Mouse (Mus musculus) CH12.LX (cell line): ENCODE data around the gene Tctn1. TPM values are rescaled to one million over a fixed set of nuclear protein-coding genes. Genes with fewer than 3 reads are reported as not detected.

Source experiments
- DNase-seq: peaks from one replicate; pipeline ENCODE4 v3.0.0-alpha.2; 2013; ENCODE audit errors: extremely low read depth
- H3K27ac ChIP-seq: 2 replicates; pipeline ENCODE4 v1.5.1; 2012; ENCODE audit warnings: low read depth, mild to moderate bottlenecking, control low read depth, moderate library complexity; ENCODE audit not compliant: insufficient read depth
- H3K27me3 ChIP-seq: replicated peaks from 2 replicates; pipeline ENCODE3; 2012; ENCODE audit warnings: inconsistent platforms
- H3K36me3 ChIP-seq, 2 experiments: replicated peaks in 1 of 2; 2 replicates each; pipeline versions ENCODE3 to v1.6.1; 2012; ENCODE audit warnings: inconsistent platforms in 1 of 2, low read length in 1 of 2, mild to moderate bottlenecking in 1 of 2, mixed read lengths in 1 of 2, moderate library complexity in 1 of 2; ENCODE audit not compliant: control insufficient read depth in 1 of 2, insufficient read depth in 1 of 2
- H3K4me1 ChIP-seq, 2 experiments: 2 replicates each; pipeline ENCODE4 v1.6.1; 2012; ENCODE audit warnings: inconsistent platforms in 1 of 2, moderate library complexity in 1 of 2; ENCODE audit not compliant: insufficient read depth in 2 of 2, control insufficient read depth in 1 of 2
- H3K4me2 ChIP-seq: 2 replicates; pipeline ENCODE4 v1.6.1; 2012; ENCODE audit warnings: low read depth, mild to moderate bottlenecking, control low read depth; ENCODE audit not compliant: poor library complexity, insufficient read depth, severe bottlenecking
- H3K4me3 ChIP-seq, 3 experiments: fragments of 150-350 bp in 1 of 3; sonication (generic) in 1 of 3; replicated peaks in 1 of 3; 2 replicates each; pipeline versions ENCODE3 to v1.5.1; 2011 to 2012; ENCODE audit warnings: low read depth in 2 of 3, low read length in 2 of 3, mild to moderate bottlenecking in 2 of 3, moderate library complexity in 2 of 3, control low read depth in 1 of 3, improper control_type of control experiment in 1 of 3, inconsistent platforms in 1 of 3, mixed read lengths in 1 of 3; ENCODE audit not compliant: poor library complexity in 1 of 3
- H3K79me2 ChIP-seq: replicated peaks from 2 replicates; pipeline ENCODE4 v1.6.1; 2012; ENCODE audit warnings: mild to moderate bottlenecking, moderate library complexity; ENCODE audit not compliant: control insufficient read depth, poor library complexity, insufficient read depth, severe bottlenecking; ENCODE audit errors: extremely low read depth
- H3K9ac ChIP-seq: 2 replicates; pipeline ENCODE4 v1.6.1; 2012; ENCODE audit warnings: low read depth, mild to moderate bottlenecking, control low read depth, moderate library complexity; ENCODE audit not compliant: insufficient read depth
- H3K9me3 ChIP-seq: replicated peaks from 2 replicates; pipeline ENCODE3; 2012; ENCODE audit warnings: low read length, inconsistent platforms, mixed read lengths
- BHLHE40 ChIP-seq: IDR thresholded peaks from 2 replicates; pipeline ENCODE4 v1.6.1; 2011; ENCODE audit warnings: mild to moderate bottlenecking, low read depth, low read length, improper control_type of control experiment
- ELF1 ChIP-seq: IDR thresholded peaks from 2 replicates; pipeline ENCODE4 v1.6.1; 2014; ENCODE audit warnings: low read depth, mild to moderate bottlenecking, inconsistent platforms, low read length, improper control_type of control experiment
- EP300 ChIP-seq: IDR thresholded peaks from 2 replicates; pipeline ENCODE4 v1.6.1; 2011; ENCODE audit warnings: low read length, improper control_type of control experiment
- ETS1 ChIP-seq: conservative IDR thresholded peaks from 2 replicates; pipeline ENCODE4 v1.6.1; 2012; ENCODE audit warnings: low read depth, mild to moderate bottlenecking, inconsistent platforms, low read length, improper control_type of control experiment, moderate library complexity
- JUN ChIP-seq: IDR thresholded peaks from 2 replicates; pipeline ENCODE4 v1.6.1; 2011; ENCODE audit warnings: low read depth, mild to moderate bottlenecking, low read length, improper control_type of control experiment, moderate library complexity; ENCODE audit not compliant: insufficient read depth
- MAFK ChIP-seq: IDR thresholded peaks from 2 replicates; pipeline ENCODE4 v1.6.1; 2011; ENCODE audit warnings: low read length, improper control_type of control experiment; ENCODE audit not compliant: insufficient replicate concordance
- MEF2A ChIP-seq: IDR thresholded peaks from 2 replicates; pipeline ENCODE4 v1.6.1; 2014; ENCODE audit warnings: low read depth, mild to moderate bottlenecking, inconsistent platforms, low read length, improper control_type of control experiment, borderline replicate concordance
- MYC ChIP-seq: IDR thresholded peaks from 2 replicates; pipeline ENCODE4 v1.6.1; 2011; ENCODE audit warnings: low read depth, mild to moderate bottlenecking, improper control_type of control experiment, low read length
- NRF1 ChIP-seq: IDR thresholded peaks from 2 replicates; pipeline ENCODE4 v1.6.1; 2014; ENCODE audit warnings: low read depth, mild to moderate bottlenecking, inconsistent platforms, low read length, improper control_type of control experiment, moderate library complexity
- POLR2A ChIP-seq: IDR thresholded peaks from 2 replicates; pipeline ENCODE4 v1.6.1; 2011; ENCODE audit warnings: low read depth, mild to moderate bottlenecking, improper control_type of control experiment, low read length
- RAD21 ChIP-seq: IDR thresholded peaks from 2 replicates; pipeline ENCODE4 v1.6.1; 2011; ENCODE audit warnings: low read depth, mild to moderate bottlenecking, low read length, improper control_type of control experiment, moderate library complexity
- SIN3A ChIP-seq: IDR thresholded peaks from 2 replicates; pipeline ENCODE4 v1.6.1; 2012; ENCODE audit warnings: low read length, improper control_type of control experiment, inconsistent platforms
- TCF12 ChIP-seq: IDR thresholded peaks from 2 replicates; pipeline ENCODE4 v1.6.1; 2014; ENCODE audit warnings: low read depth, mild to moderate bottlenecking, inconsistent platforms, low read length, improper control_type of control experiment
- USF2 ChIP-seq: conservative IDR thresholded peaks from 2 replicates; pipeline ENCODE4 v1.6.1; 2011; ENCODE audit warnings: low read depth, low read length, improper control_type of control experiment
- ZNF384 ChIP-seq: IDR thresholded peaks from 2 replicates; pipeline ENCODE4 v1.6.1; 2012; ENCODE audit warnings: low read depth, low read length, improper control_type of control experiment, inconsistent platforms
- dilution Hi-C: fragments of 300-500 bp; cut with MboI; formaldehyde crosslinking; loops from 2 replicates; pipeline ENCODE4 v1.14.3; 2020; ENCODE audit warnings: low sequenced_read_pairs; ENCODE audit not compliant: extremely low pct_unique_long_range_greater_than_20kb, extremely low pct_ligation_motif_present
- in situ Hi-C: fragments of 300-500 bp; cut with MboI; formaldehyde crosslinking; loops from 3 replicates; pipeline ENCODE4 v1.14.3; 2019; ENCODE audit warnings: low sequenced_read_pairs, low pct_ligation_motif_present, low pct_unique_long_range_greater_than_20kb, mixed read lengths
- polyA plus RNA-seq: library from polyadenylated mRNA; unstranded; fragments of >175 nt; gene quantifications from 2 replicates; pipeline ENCODE4 v1.2.1, GENCODE M21; 2012; ENCODE audit warnings: low read depth; ENCODE audit not compliant: insufficient read length
- total RNA-seq, 2 experiments: library from RNA; depleted of rRNA; stranded (reverse); fragments of 300-350 nt in 1 of 2; fragments of >200 nt in 1 of 2; gene quantifications; 2 replicates each; pipeline ENCODE4 v1.2.3; 2012 to 2014

The Tctn1 gene
- total and polyA plus RNA-seq, 3 experiments: 2.9 to 8.8 (median 3.7) TPM

DNA sequence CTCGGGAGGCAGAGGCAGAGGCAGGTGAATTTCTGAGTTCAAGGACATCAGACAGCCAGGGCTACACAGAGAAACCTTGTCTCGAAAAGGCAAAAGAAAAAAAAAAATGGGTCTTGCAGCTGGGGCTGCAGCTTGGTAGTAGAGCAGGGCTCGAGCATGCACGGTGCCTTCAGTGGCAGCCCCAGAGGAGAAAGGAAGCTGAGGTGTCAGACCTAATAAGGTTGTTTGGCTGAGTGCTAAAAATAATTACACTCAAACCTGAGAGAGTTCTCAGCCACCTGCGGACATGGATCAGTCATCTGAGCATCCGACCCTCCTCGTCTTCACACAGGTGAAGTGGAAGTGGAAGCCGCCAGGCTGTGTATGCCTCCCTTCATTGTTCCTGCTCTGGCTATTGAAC is 46.4 kb upstream of the Tctn1 start:
- no peaks in the 10 kb centered on the region for H3K27me3 ChIP-seq
- H3K79me2 ChIP-seq: peaks cover 1% of the 10 kb centered on the region; the same call in 1 of the 2 replicates
- no peak overlapping the region for H3K4me3 ChIP-seq
- H3K9me3 ChIP-seq: no peaks in the 10 kb centered on the region
- no peak overlapping the region for H3K27ac ChIP-seq
- H3K4me2 ChIP-seq: no peak overlapping the region
- DNase-seq: peak; percentile 66
- dilution Hi-C loops (no loop called here), in situ Hi-C loops (no loop called here)
- no peak overlapping the region for H3K9ac ChIP-seq
- H3K36me3 ChIP-seq: peaks cover 24 to 79% of the 10 kb centered on the region in 2 experiments
- peak; percentile 46; the same call in 1 of the 2 replicates for TF ChIP-seq EP300
- peak; percentile 45 for TF ChIP-seq ETS1
- TF ChIP-seq MYC: 0 out of 2 replicates have a peak, but pooled peaks have one; percentile 17
- TF ChIP-seq TCF12: peak; percentile 72
- no peak for TF ChIP-seq NRF1
- TF ChIP-seq ZNF384: peak; percentile 87
- TF ChIP-seq BHLHE40: peak; percentile 18; the same call in 1 of the 2 replicates
- TF ChIP-seq MEF2A: peak; percentile 71
- no peak for TF ChIP-seq SIN3A
- H3K4me1 ChIP-seq: peaks cover 17 to 67% of the 10 kb centered on the region in 2 experiments

DNA sequence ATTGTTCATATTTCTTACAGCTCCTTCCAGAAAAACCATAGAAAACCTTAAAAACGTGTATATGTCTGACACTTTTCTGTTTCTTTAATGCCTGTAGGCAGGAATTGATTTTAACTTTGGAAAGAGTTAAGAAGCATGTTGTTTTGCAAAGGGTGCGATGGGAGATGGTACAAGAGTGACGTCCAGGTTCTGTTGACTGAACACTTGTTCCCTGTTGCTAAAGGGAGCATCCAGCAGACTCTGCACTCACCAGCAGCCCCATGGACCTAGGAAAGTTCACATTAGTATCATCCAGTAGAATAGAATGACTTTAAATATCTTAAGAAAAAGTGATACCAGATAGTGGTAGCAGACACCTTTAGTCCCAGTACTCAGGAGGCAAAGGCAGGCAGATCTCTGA is 42.3 kb upstream of the Tctn1 start:
- no peak for DNase-seq
- dilution Hi-C loops: no loop called here
- H3K36me3 ChIP-seq: peaks cover 11 to 75% of the 10 kb centered on the region in 2 experiments
- TF ChIP-seq USF2 (no peak), RAD21 (no peak), POLR2A (no peak), ELF1 (no peak), JUN (no peak)
- TF ChIP-seq, all 38 proteins: peak for 0
- H3K27me3 ChIP-seq: no peaks in the 10 kb centered on the region
- in situ Hi-C loops: no loop called here
- no peak overlapping the region for H3K27ac ChIP-seq
- peaks cover 10 to 60% of the 10 kb centered on the region in 2 experiments; a peak in 3 of 4 replicates for H3K4me1 ChIP-seq
- H3K4me2 ChIP-seq: no peak overlapping the region
- H3K4me3 ChIP-seq: no peak overlapping the region
- no peak overlapping the region for H3K9ac ChIP-seq
- no peaks in the 10 kb centered on the region for H3K9me3 ChIP-seq
- H3K79me2 ChIP-seq: peaks cover 8% of the 10 kb centered on the region

DNA sequence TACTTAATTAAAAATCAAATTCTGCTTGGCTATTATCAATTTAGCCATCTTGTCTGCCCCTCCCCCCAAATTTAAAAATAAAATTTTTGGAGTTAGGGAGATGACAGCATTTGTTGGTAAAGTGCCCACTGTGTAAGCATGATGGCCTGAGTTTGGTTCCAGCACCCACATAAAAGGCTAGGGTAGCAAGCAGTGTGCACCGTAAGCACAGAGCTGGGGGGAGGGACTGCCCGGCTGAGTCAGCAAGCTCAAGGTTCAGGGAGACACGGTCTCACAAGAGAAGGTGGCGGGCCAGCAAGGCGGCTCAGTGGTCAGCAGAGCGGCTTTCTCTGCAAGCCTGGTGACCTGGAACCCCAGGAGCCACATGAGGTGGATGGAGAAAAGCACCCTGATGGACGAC is 41.2 kb upstream of the Tctn1 start:
- peaks cover 14% of the 10 kb centered on the region for H3K79me2 ChIP-seq
- no peak for TF ChIP-seq TCF12
- TF ChIP-seq MAFK: 0 out of 2 replicates have a peak, but pooled peaks have one; percentile 20
- TF ChIP-seq, all 38 proteins: peak for 1
- no peaks in the 10 kb centered on the region for H3K27me3 ChIP-seq
- dilution Hi-C loops: no loop called here
- H3K4me3 ChIP-seq: no peak overlapping the region
- in situ Hi-C loops: no loop called here
- no peak overlapping the region for H3K4me2 ChIP-seq
- no peak overlapping the region for H3K9ac ChIP-seq
- no peaks in the 10 kb centered on the region for H3K9me3 ChIP-seq
- peaks cover 10 to 75% of the 10 kb centered on the region in 2 experiments for H3K36me3 ChIP-seq
- no peak overlapping the region for H3K27ac ChIP-seq
- DNase-seq: no peak
- peaks cover 10 to 50% of the 10 kb centered on the region in 2 experiments; a peak in 3 of 4 replicates for H3K4me1 ChIP-seq
